Mouse (Mus musculus) layer of hippocampus, adult 18-20 months (tissue): Measurements from ENCODE around the gene Ftl1. TPM values are rescaled to one million over a fixed set of nuclear protein-coding genes. Genes with fewer than 3 reads are reported as not detected.
A peak's percentile ranks its signal among the peaks of the same experiment; 100 is the strongest.

Source experiments
- DNase-seq, 2 experiments: peaks; one replicate each; pipeline ENCODE4 v3.0.0; 2022; ENCODE audit warnings: low spot score in 2 of 2
- total RNA-seq, 2 experiments: library from RNA; stranded (reverse); gene quantifications; 2 replicates each; pipeline ENCODE4 v1.2.3; 2021

The Ftl1 gene
- total RNA-seq, 2 experiments from 2014 or later = 230 to 234 TPM

- no peak for DNase-seq
These were observed 4.7 kb downstream of the Ftl1 start for GRCm38 (mm10) chr7:45454971-45455370.

- peak; percentile 83 to 92 for DNase-seq
These were observed 8.2 kb downstream of the Ftl1 start for GRCm38 (mm10) chr7:45451344-45451982.

- DNase-seq = no peak
These were observed 9.7 kb downstream of the Ftl1 start for GRCm38 (mm10) chr7:45449974-45450373.

- DNase-seq = no peak
These were observed 12.2 kb downstream of the Ftl1 start for GRCm38 (mm10) chr7:45447325-45447990.

- DNase-seq = no peak
These were observed 13.1 kb downstream of the Ftl1 start for GRCm38 (mm10) chr7:45446589-45446988.

- DNase-seq = no peak
These were observed 15.9 kb downstream of the Ftl1 start for GRCm38 (mm10) chr7:45443526-45444420.

- no peak for DNase-seq
These were observed 22.0 kb downstream of the Ftl1 start, which contains the start of gene Ruvbl2 for GRCm38 (mm10) chr7:45437521-45438276. TSS of gene Ruvbl2 (minus strand) at chr7:45438096.

- no peak for DNase-seq
These were observed 22.6 kb downstream of the Ftl1 start for GRCm38 (mm10) chr7:45437046-45437445.

- DNase-seq = no peak
These were observed 23.2 kb downstream of the Ftl1 start for GRCm38 (mm10) chr7:45436444-45436843.

- no peak for DNase-seq
These were observed 24.6 kb downstream of the Ftl1 start for GRCm38 (mm10) chr7:45435038-45435437.

GRCm38 (mm10) chr7:45434203-45435015 is 25.3 kb downstream of the Ftl1 start, which contains the start of gene Gys1:
TSS of gene Gys1 (plus strand) at chr7:45434844.
- DNase-seq = peak; percentile 100

- no peak for DNase-seq
These were observed 25.9 kb downstream of the Ftl1 start for GRCm38 (mm10) chr7:45433835-45434202.

GRCm38 (mm10) chr7:45426556-45426955 is 33.1 kb downstream of the Ftl1 start:
- no peak for DNase-seq

- no peak for DNase-seq
These were observed 38.5 kb downstream of the Ftl1 start for GRCm38 (mm10) chr7:45421194-45421593.

- no peak for DNase-seq
These were observed 39.1 kb downstream of the Ftl1 start, which contains the start of gene Lhb for GRCm38 (mm10) chr7:45420615-45420919. TSS of gene Lhb (plus strand) at chr7:45420820.

- no peak for DNase-seq
These were observed 39.6 kb downstream of the Ftl1 start for GRCm38 (mm10) chr7:45419859-45420614.

- DNase-seq = no peak
These were observed 41.7 kb downstream of the Ftl1 start for GRCm38 (mm10) chr7:45417962-45418492.

GRCm38 (mm10) chr7:45415636-45416035 is 44.0 kb downstream of the Ftl1 start:
- DNase-seq = peak in 1 of 2 experiments; percentile 35

- DNase-seq = no peak
These were observed 44.9 kb downstream of the Ftl1 start for GRCm38 (mm10) chr7:45414740-45415224.
